Mouse (Mus musculus): ENCODE data around the gene Gm4756.
"Not testable (repeated sequence)": the region's sequence is repeated elsewhere in the genome, so short reads cannot be mapped to it uniquely, and the experiment has no call there.

Gene Gm4756

GRCm38 (mm10) chr12:72649611-72650330 is at the start of gene Gm4756:
Gene Gm4756 (minus strand): TSS chr12:72649661.
- DNase-seq (ENCODE audit: low read depth, low spot score) = peak; percentile 91

- peak; percentile 22 for DNase-seq (ENCODE audit: low read depth, low spot score)
Measured at GRCm38 (mm10) chr12:72694901-72695463, 45.5 kb upstream of the Gm4756 start.

- no peak for DNase-seq (ENCODE audit: low read depth, low spot score)
Measured at GRCm38 (mm10) chr12:72694438-72694837, 45.0 kb upstream of the Gm4756 start.

- peak; percentile 54 for DNase-seq (ENCODE audit: low read depth, low spot score)
Measured at GRCm38 (mm10) chr12:72693895-72694294, 44.4 kb upstream of the Gm4756 start.

GRCm38 (mm10) chr12:72688281-72688680 is 38.8 kb upstream of the Gm4756 start:
- DNase-seq (ENCODE audit: low read depth, low spot score) = peak; percentile 46

GRCm38 (mm10) chr12:72687741-72688140 is 38.3 kb upstream of the Gm4756 start:
- DNase-seq (ENCODE audit: low read depth, low spot score) = peak; percentile 54

- not testable (repeated sequence) for DNase-seq (ENCODE audit: low read depth, low spot score)
Measured at GRCm38 (mm10) chr12:72686566-72686965, 37.1 kb upstream of the Gm4756 start.

GRCm38 (mm10) chr12:72683612-72684011 is 34.2 kb upstream of the Gm4756 start:
- DNase-seq (ENCODE audit: low read depth, low spot score) = no peak

- DNase-seq (ENCODE audit: low read depth, low spot score) = no peak
Measured at GRCm38 (mm10) chr12:72682511-72683282, 33.2 kb upstream of the Gm4756 start.

GRCm38 (mm10) chr12:72681919-72682318 is 32.5 kb upstream of the Gm4756 start:
- DNase-seq (ENCODE audit: low read depth, low spot score) = no peak

GRCm38 (mm10) chr12:72679635-72680034 is 30.2 kb upstream of the Gm4756 start:
- DNase-seq (ENCODE audit: low read depth, low spot score) = peak; percentile 32

GRCm38 (mm10) chr12:72674820-72675219 is 25.4 kb upstream of the Gm4756 start:
- DNase-seq (ENCODE audit: low read depth, low spot score) = peak; percentile 17

- DNase-seq (ENCODE audit: low read depth, low spot score) = no peak
Measured at GRCm38 (mm10) chr12:72674079-72674797, 24.8 kb upstream of the Gm4756 start.

- no peak for DNase-seq (ENCODE audit: low read depth, low spot score)
Measured at GRCm38 (mm10) chr12:72671516-72672135, 22.2 kb upstream of the Gm4756 start.

- DNase-seq (ENCODE audit: low read depth, low spot score) = no peak
Measured at GRCm38 (mm10) chr12:72670921-72671320, 21.5 kb upstream of the Gm4756 start.

GRCm38 (mm10) chr12:72667868-72668469 is 18.5 kb upstream of the Gm4756 start:
- no peak for DNase-seq (ENCODE audit: low read depth, low spot score)

GRCm38 (mm10) chr12:72666015-72666414 is 16.6 kb upstream of the Gm4756 start:
- no peak for DNase-seq (ENCODE audit: low read depth, low spot score)

- peak; percentile 81 for DNase-seq (ENCODE audit: low read depth, low spot score)
Measured at GRCm38 (mm10) chr12:72664735-72665337, 15.4 kb upstream of the Gm4756 start, which contains the start of gene Dhrs7. Gene Dhrs7 (minus strand): TSS chr12:72664909.

GRCm38 (mm10) chr12:72664020-72664734 is 14.7 kb upstream of the Gm4756 start:
- no peak for DNase-seq (ENCODE audit: low read depth, low spot score)

GRCm38 (mm10) chr12:72655775-72656174 is 6.3 kb upstream of the Gm4756 start:
- DNase-seq (ENCODE audit: low read depth, low spot score) = no peak

All from ES-CJ7 (cell line).